Mouse (Mus musculus): ENCODE measurements at regions not wholly inside any gene's neighbourhood (a gene's known extent, or its start where the extent isn't known, plus 50 kb on each side); places are given as distances from the start of the nearest gene placed in this dataset.

GRCm38 (mm10) chr9:30580500-30580899 lies 153.6 kb downstream of the Snx19 start:
- DNase-seq = no peak

- DNase-seq = peak; percentile 21
Measured at GRCm38 (mm10) chr9:30578213-30578612, 151.3 kb downstream of the Snx19 start.

DNA sequence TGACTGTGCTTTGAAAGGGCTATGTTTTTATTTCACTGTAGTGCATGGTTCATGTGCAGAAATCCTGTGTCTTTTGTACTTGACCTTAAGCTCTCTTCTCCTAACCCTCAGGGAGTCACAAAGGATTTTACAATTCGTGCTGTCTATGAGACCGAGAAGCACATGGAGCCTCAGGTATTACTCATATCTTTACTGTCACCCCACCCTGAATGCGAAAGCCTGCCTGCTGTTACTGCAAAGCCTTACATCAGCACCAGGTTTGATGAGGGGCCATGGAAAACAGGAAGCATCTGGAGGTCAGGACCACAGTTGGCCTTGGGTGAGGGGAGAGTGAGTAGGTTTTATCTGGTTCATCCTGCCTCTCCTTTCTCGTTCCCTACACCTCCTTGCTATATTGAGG lies 150.3 kb downstream of the Snx19 start:
- DNase-seq = no peak

- no peak for DNase-seq
Measured at GRCm38 (mm10) chr9:30575531-30575930, 148.6 kb downstream of the Snx19 start.

GRCm38 (mm10) chr9:30573294-30573693 lies 146.4 kb downstream of the Snx19 start:
- no peak for DNase-seq

GRCm38 (mm10) chr9:30571014-30571413 lies 144.1 kb downstream of the Snx19 start:
- DNase-seq = no peak

DNA sequence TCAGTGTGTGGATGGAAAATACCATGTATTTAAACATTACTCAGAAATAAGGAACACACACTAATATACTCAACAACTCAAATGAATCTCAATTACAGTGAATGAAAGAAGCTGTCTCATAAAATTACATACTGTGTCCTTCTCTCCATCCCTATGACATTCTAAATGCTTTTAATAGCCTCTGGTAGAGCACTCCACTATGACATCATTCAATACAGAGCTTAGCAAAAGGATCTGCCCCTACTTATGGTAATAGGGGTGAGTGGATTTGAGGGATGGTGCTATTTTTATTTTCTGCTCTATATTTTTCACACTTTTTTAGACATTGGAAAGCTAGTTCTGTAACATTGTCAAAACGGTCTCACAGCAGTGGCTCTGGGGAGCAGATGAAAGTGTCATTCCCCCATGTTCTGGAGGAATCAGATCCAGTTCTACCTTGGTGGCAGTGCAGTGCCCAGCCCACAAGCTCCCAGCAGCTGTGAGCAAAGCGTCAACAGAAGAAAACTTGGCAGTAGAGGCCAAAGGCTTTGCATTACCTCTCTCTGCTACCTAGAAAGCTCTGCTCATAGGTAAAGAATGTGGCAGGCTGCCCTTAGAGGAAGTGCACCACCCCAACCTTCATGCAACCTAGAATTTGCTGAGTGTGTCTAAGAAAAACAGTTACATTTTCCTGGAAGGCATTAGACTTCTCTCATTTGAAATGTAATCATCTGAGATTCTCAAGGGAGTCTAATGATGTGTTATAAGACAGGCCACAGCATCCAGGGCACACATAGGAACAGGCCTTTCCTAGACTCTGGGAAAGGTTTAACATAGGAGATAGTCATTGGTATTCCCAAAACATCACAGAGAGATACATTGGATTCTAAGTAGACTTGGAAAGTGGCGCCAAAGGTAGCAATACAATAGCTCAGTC lies 138.1 kb downstream of the Snx19 start:
- DNase-seq = no peak

DNA sequence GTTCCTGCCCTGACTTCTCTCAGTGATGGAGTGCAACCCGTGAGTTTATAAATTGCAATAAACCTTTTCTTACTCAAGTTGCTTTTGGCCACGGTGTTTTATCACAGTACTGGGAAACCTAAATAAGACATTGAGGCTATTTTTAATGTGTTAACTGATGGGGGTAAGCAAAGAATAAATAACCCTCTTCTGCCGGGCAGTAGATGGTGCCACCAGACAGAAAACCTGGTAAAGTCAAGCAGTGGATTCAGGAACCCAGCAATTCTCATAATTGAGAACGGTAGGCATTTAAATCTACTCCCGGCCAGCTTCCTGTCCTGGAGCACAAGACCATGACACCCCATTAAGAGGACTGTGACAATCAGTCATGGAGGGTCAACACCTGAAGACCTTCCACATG lies 136.5 kb downstream of the Snx19 start:
- DNase-seq = no peak

GRCm38 (mm10) chr9:30554908-30555307 lies 128.0 kb downstream of the Snx19 start:
- no peak for DNase-seq

DNA sequence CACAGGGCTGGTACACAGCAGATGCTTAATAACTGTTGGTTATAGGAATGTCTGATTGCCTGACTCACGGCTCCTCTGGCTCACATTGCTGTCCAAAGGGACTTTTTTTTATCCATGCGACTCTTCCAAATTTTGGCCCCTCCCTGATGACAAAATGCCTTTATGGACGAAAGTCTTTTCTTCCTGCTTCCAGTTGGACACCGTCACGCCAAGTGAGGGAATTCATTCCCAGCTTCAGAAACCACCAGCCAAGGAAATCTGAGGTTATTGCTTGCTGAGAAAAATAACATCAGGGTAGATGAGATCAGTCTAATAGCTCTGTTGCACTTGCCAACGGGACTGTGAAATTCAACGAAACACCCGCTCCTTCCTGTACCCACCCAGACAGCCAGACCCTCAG lies 125.8 kb downstream of the Snx19 start:
- DNase-seq = no peak

- DNase-seq = no peak
Measured at GRCm38 (mm10) chr9:30549892-30550515, 123.1 kb downstream of the Snx19 start.

GRCm38 (mm10) chr9:30539858-30540257 lies 113.0 kb downstream of the Snx19 start:
- DNase-seq = no peak

DNA sequence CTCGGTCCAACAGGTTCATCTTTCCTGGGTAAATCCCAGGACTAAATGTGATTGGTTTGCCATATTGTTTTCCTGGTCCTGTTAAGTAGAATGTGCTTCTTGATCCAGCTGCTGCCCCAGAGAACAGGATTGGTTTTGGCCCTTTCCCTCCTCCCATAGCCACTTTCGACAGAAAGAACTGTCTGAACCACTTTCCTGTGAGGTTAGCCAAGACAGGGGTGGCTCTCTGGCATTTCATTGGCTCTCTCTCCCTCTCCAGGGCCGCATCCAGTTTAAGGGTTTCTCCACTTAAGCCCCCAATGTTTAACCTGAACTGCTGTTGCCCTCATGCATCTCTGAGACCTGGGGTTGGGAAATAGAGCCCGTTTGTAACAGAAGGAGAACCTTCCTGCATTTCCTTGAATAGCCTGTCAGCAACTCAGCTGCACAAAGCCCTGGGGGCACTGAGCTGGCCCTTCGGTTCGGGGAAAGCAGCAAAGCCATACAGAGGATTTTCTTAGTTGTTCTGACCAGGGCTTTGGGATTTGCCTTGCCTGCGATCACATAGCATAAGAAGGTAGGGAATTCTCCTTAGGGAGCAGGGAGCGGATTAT lies 109.7 kb downstream of the Snx19 start:
- no peak for DNase-seq

DNA sequence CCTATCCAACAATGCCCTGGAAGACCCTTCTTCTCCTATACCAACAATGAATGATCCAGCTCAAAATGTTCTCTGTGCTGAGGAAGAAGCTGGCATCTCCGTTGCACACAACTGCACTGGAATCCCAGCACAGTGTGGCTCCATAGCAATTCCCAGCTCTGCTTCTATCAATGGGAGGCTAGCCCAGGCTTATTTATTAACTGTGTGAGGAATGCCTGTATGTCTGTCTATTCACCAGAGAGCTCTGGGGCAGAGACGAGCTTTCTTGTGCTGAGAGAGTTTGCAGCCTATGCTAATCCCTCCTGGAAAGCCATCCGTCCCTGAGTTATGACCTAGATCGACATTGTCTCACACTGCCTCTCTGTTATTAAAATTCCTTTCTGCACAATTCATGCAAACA lies 108.1 kb downstream of the Snx19 start:
- no peak for DNase-seq

DNA sequence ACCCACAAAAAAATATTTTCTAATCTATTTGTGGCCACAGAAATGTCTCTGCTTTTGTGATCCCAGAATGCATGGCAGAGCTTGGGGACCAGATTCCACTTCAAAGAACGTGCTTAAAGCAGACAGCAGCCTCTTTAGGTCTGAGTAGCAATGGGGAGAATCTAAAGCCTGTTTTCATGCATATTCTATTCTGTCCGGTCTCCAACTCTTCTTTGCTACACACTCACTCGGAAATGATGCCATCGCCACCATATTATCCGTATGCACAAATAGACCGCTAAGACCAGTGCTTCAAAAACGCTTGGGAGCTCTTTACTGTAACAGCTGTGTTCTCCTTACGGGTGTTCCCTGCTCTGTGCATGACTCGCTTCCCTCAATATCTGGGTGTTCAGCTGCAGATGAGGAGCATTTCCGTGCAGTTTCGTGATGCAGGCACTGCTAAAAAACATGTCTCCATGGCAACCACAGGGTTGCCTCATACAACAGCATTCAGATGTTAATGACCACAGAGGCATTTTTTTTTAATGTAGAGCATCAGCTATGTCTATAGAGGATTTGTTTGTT lies 107.0 kb downstream of the Snx19 start:
- DNase-seq = no peak

DNA sequence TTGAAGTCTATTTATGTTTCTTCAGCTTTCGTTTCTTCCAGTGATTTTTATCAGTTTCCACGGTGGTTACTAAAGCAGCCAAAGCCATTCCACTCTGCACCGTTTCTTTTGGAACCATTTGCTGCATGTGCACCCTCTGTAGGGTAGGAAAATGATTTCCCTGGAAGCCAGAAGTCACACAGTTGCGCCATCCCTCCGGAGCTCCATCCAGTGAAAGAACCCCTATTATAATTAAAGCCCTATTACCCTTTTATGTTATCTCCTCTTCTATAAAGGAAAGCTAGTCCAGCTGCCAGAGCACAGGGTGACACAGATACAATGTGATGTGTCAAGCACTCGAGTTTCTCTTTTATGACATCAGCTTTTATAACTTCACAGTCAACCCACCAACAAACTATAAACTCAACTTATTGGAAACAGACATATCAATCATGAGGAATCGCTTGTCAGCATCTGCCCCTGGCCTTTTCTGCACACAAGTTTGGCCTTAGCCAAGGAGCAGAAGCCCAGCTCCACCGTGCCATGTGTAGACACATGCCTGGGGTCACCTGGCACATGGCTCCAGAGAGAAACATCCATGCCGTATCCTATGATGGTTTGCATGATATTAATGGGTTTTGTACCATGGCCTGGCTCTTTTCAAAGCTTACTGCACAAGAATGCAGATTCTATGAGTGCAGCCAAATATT lies 106.3 kb downstream of the Snx19 start:
- no peak for DNase-seq

GRCm38 (mm10) chr9:30525086-30525485 lies 98.2 kb downstream of the Snx19 start:
- no peak for DNase-seq

DNA sequence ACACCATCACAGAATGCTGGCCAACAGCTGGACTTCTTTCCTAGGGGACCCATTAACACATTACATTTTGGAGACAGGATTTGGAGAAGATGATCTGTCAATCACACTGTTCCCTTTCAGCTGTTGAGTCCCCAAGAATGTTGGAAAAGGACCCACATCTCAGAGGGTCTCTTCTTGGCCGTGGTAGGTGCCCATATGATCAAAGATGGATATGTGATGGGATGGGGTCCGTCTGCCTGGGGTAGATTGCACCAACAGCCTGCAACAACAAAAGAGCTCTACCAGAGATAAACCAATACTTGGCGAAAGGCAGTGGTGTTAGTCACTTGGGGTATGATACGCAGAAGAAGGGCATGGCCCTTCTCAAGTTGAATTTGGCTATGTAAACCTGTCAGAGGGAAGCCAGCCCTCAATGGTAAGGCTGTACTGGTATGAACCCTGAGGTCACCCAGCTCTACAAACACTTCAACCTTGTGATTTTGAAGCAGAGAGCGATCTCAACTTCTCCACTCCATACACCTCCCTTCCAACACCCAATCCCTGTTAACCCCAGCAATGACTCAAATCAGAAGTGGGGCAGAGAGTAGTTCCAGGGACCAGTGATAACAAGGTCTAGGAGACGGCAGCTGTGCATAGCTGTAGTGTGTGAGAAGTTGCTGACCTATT lies 97.6 kb downstream of the Snx19 start:
- DNase-seq = no peak

- DNase-seq = peak; percentile 17
Measured at GRCm38 (mm10) chr9:30523852-30524251, 96.9 kb downstream of the Snx19 start.

DNA sequence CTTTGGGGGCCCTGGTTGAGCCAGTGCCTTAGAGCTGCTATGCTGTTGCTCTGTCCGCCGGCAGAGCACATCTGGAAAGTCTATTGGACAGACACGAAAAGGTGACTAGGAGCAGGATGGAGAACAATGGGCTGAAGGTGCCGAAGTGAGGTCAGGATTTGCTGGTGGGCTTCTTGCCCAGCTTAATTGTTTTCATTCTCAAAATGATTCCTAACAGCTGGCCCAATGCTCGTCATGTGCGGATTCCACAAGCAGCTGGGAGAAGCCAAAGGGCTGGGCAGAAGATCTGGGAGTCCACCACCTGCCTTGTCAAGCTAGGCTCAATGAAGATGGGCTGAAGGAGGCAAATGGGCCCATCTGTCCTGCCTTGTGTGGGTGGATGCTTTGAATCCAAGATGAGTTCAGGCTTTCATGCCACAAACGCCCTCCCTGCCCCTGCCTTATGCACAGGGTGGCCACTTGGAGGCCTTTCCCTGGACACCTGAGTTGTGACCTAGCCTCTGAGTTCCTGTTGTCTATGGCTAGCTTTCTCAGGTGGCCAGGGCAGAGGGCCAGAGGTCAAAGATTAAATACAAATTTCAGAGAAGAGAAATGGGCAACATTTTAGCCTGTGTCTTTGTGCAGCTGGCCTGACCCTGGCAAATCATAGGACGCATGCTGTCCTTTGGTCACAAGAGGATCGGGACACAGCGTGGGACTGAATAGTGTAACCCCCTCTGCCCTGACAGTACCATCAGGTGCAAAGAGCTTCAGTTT lies 95.9 kb downstream of the Snx19 start:
- DNase-seq = no peak
